Mouse (Mus musculus) intestine, postnatal 0 days (tissue): ENCODE measurements around the gene Tmem189. TPM values are rescaled to one million over a fixed set of nuclear protein-coding genes. Genes with fewer than 3 reads are reported as not detected.
A peak's percentile ranks its signal among the peaks of the same experiment; 100 is the strongest.

Source experiments
- ATAC-seq: fragments of 200-750 bp; cut with Nextera tagmentation; 2 replicates; pipeline ENCODE4 v1.8.0; 2017; ENCODE audit warnings: mild to moderate bottlenecking, moderate TSS enrichment, moderate library complexity
- H3K27ac ChIP-seq: fragments of 300-500 bp; sonication (generic); 2 replicates; pipeline ENCODE4 v1.5.1; 2014; ENCODE audit warnings: mild to moderate bottlenecking, low read depth, low read length, moderate library complexity
- H3K27me3 ChIP-seq: fragments of 300-500 bp; sonication (generic); replicated peaks from 2 replicates; pipeline ENCODE4 v1.6.1; 2014; ENCODE audit warnings: low read length, mixed read lengths; ENCODE audit not compliant: control insufficient read depth, insufficient read depth
- H3K36me3 ChIP-seq: fragments of 300-500 bp; sonication (generic); 2 replicates; pipeline ENCODE4 v1.6.1; 2014; ENCODE audit warnings: mild to moderate bottlenecking, moderate library complexity; ENCODE audit not compliant: control insufficient read depth, insufficient read depth
- H3K4me1 ChIP-seq: fragments of 300-500 bp; sonication (generic); replicated peaks from 2 replicates; pipeline ENCODE4 v1.6.1; 2014; ENCODE audit warnings: antibody characterized with exemption, low read length, mixed read lengths; ENCODE audit not compliant: control insufficient read depth, insufficient read depth
- H3K4me2 ChIP-seq: fragments of 300-500 bp; sonication (generic); replicated peaks from 2 replicates; pipeline ENCODE4 v1.6.1; 2014; ENCODE audit warnings: low read depth, mild to moderate bottlenecking, moderate library complexity
- H3K4me3 ChIP-seq: fragments of 300-500 bp; sonication (generic); 2 replicates; pipeline ENCODE4 v1.5.1; 2014; ENCODE audit warnings: low read depth, low read length
- H3K9ac ChIP-seq: fragments of 300-500 bp; sonication (generic); 2 replicates; pipeline ENCODE4 v1.6.1; 2014; ENCODE audit warnings: mild to moderate bottlenecking, low read depth, low read length
- H3K9me3 ChIP-seq: fragments of 300-500 bp; sonication (generic); 2 replicates; pipeline ENCODE4 v1.6.1; 2016; ENCODE audit warnings: mixed run types; ENCODE audit not compliant: control insufficient read depth
- CTCF ChIP-seq: sonication (generic); IDR thresholded peaks from 2 replicates; pipeline ENCODE4 v1.5.1; 2016; ENCODE audit warnings: low read depth, mild to moderate bottlenecking, control low read depth, antibody characterized with exemption, moderate library complexity
- WGBS: fragments of 180-500 bp; shearing (Covaris S2); extraction: QIAGEN DNeasy Blood & Tissue Kit; methylation state at CpG from one replicate; pipeline ENCODE4 v1.1.7; 2014; 5-methylcytosine and 5-hydroxymethylcytosine counted together
- polyA plus RNA-seq: library from polyadenylated mRNA; unstranded; fragments of >200 nt; fragmentation: Nextera tagmentation; extraction: Ambion mirVana; gene quantifications from 2 replicates; pipeline ENCODE4 v1.2.1, GENCODE M21; 2015

The Tmem189 gene
- polyA plus RNA-seq, 1 experiment from 2014 or later: 26.8 TPM

- no peak for TF ChIP-seq CTCF
- 72% methylated on average over 14 of the region's 14 CpGs for whole genome bisulfite sequencing
- Histone ChIP-seq H3K4me2 (peak overlapping the region; percentile 80), H3K36me3 (peaks cover 6% of the 10 kb centered on the region; the same call in 1 of the 2 replicates), H3K9ac (0 out of 2 replicates have a peak overlapping the region, but pooled peaks have one; percentile 46), H3K27me3 (no peaks in the 10 kb centered on the region), H3K4me1 (0 out of 2 replicates have a peak, but pooled peaks cover 3% of the 10 kb centered on the region), H3K27ac (peak overlapping the region; percentile 35), H3K9me3 (no peaks in the 10 kb centered on the region), H3K4me3 (peak overlapping the region; percentile 82)
- ATAC-seq: no peak
Observed at GRCm38 (mm10) chr2:167691871-167692661, 2.4 kb upstream of the Tmem189 start.

- no peak for TF ChIP-seq CTCF
- Histone ChIP-seq H3K36me3 (peaks cover 6% of the 10 kb centered on the region; the same call in 1 of the 2 replicates), H3K4me1 (0 out of 2 replicates have a peak, but pooled peaks cover 3% of the 10 kb centered on the region), H3K9ac (peak overlapping the region; percentile 46), H3K9me3 (no peaks in the 10 kb centered on the region), H3K27me3 (no peaks in the 10 kb centered on the region), H3K4me2 (peak overlapping the region; percentile 80), H3K27ac (peak overlapping the region; percentile 31), H3K4me3 (peak overlapping the region; percentile 82)
- 76% methylated on average over 6 of the region's 6 CpGs for WGBS
- ATAC-seq: no peak
Observed at GRCm38 (mm10) chr2:167691410-167691809, 1.8 kb upstream of the Tmem189 start.

- TF ChIP-seq CTCF: no peak
- Histone ChIP-seq H3K4me1 (0 out of 2 replicates have a peak, but pooled peaks cover 3% of the 10 kb centered on the region), H3K4me3 (peak overlapping the region; percentile 82), H3K4me2 (peak overlapping the region; percentile 80), H3K27me3 (no peaks in the 10 kb centered on the region), H3K36me3 (peaks cover 6% of the 10 kb centered on the region; the same call in 1 of the 2 replicates), H3K27ac (peak overlapping the region; percentile 51), H3K9me3 (no peaks in the 10 kb centered on the region), H3K9ac (peak overlapping the region; percentile 46)
- WGBS: 55% methylated on average over 12 of the region's 12 CpGs
- no peak for ATAC-seq
Observed at GRCm38 (mm10) chr2:167690962-167691311, 1.3 kb upstream of the Tmem189 start.

GRCm38 (mm10) chr2:167690219-167690961 is 768 bp upstream of the Tmem189 start:
- Histone ChIP-seq H3K9me3 (no peaks in the 10 kb centered on the region), H3K27ac (peak overlapping the region; percentile 51), H3K4me3 (peak overlapping the region; percentile 82), H3K27me3 (no peaks in the 10 kb centered on the region), H3K36me3 (peaks cover 6% of the 10 kb centered on the region; the same call in 1 of the 2 replicates), H3K4me1 (0 out of 2 replicates have a peak, but pooled peaks cover 3% of the 10 kb centered on the region), H3K9ac (peak overlapping the region; percentile 94), H3K4me2 (peak overlapping the region; percentile 80)
- 39% methylated on average over 15 of the region's 15 CpGs for WGBS
- TF ChIP-seq CTCF: no peak
- no peak for ATAC-seq

GRCm38 (mm10) chr2:167688498-167689451 is 847 bp downstream of the Tmem189 start, which contains the start of gene Cebpb:
TSS of gene Cebpb (plus strand) at chr2:167688915.
- Histone ChIP-seq H3K4me1 (0 out of 2 replicates have a peak, but pooled peaks cover 3% of the 10 kb centered on the region), H3K27ac (peak within 1 kb of the TSS; percentile 98), H3K9ac (peak within 1 kb of the TSS; percentile 94), H3K4me2 (peak within 1 kb of the TSS; percentile 80), H3K27me3 (no peaks in the 10 kb centered on the region), H3K9me3 (no peaks in the 10 kb centered on the region), H3K36me3 (peaks cover 6% of the 10 kb centered on the region; the same call in 1 of the 2 replicates), H3K4me3 (peak within 1 kb of the TSS; percentile 82)
- WGBS: under 1% methylated on average over 114 of the region's 147 CpGs
- peak; percentile 72 for ATAC-seq
- peak; percentile 79 for TF ChIP-seq CTCF
